Mouse (Mus musculus) right cerebral cortex, postnatal 4 days (tissue): Measurements from ENCODE around the gene St3gal2.
A peak's percentile ranks its signal among the peaks of the same experiment; 100 is the strongest.
"Not testable (repeated sequence)": the region's sequence is repeated elsewhere in the genome, so short reads cannot be mapped to it uniquely, and the experiment has no call there.

Experiments
- DNase-seq: peaks from one replicate; pipeline ENCODE4 v3.0.0-alpha.2; 2022

St3gal2 gene

DNA sequence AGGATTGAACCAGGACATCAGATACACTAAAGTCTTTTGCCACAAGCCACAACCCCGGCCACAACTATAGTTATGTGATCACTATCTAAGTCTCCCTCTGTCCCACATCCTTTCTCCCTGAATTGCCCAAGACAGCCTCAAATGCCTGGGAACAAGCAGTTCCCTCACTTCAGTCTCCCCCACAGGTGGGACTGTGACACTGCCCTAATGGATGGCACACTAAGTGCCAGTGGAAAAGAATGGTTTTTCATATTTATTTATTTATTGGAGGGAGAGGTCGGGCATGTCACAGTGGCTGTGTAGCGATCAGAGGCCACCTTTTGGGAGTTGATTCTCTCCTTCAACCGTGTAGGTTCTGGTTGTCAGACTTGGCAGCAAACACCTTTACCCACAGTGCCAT lies 26.0 kb downstream of the St3gal2 start:
- DNase-seq, result no peak

DNA sequence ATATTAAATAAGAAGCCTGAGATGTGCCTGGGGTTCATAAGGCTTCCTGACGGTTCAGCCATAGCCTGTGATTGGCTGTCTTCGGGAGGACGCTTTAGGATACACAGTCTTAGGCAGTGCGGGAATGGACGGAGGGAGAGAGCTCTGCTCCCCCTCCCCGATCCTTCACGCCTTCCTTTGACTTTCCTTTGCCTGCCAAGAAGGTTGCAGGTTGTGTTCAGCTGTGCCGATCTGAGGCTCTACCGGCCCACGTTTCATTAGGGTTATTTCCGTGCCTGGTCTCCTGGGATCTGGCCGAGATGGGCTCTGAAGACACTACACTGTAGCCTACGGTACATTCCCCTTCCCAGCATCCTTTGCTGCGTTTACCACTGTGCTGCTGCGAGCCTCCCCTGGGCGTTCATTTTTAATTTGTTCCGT lies 30.4 kb downstream of the St3gal2 start:
- DNase-seq, result no peak

DNA sequence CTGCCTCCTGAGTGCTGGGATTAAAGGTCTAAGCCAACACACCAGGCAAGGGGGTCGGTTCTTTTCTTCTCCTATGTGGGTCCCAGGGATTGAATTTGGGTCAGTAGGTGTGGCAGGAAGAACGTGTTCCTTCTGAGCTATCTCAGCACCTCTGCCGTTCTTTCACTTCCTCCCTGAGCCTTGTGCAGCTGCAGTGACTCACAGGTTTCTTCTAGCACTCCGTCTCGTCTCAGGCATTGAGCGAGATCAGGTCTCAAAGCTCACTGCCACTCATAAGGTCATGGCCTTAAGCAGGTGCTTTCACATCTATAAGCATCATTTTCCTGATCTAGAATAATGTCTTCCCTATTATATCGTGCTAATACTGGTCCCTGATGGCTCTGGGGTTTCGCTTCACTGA lies 35.1 kb downstream of the St3gal2 start:
- DNase-seq, result no peak

DNA sequence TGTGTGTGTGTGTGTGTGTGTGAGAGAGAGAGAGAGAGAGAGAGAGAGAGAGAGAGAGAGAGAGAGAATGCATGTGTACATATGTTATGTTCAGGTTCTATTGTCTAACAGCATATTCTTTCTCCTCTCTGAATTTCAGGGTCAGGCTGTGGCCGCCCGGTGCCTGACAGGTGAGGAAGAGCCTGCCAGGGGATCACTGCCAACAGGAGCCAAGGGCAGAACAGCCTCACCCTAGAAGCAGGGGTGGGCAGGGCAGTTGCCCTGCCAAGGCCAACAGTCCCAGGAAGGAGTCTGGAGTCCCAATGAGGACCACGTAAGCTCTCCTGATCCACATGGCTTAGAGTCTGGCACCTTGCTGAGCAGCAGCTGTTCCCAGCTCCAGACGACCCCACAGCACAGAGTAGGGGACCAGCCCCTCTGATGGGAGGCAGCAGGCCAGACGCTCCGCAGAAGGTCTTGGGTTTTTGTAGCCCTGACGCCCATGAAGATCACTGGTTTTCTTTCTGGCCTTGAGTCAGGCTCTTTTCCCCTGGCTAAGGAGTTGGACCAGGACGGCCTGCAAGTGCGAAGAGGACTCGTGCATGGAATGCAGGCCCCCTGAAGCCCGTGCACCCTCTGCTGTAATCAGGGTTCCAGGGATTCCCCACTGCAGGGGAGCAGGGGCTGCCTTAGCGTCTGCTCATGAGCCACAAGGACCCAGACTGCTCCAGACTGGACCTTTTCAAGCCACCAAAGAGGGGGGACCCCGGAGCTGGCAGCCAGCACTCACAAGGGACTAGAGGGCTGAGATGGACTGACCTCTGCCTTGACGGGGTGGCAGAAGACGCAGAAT lies 37.1 kb downstream of the St3gal2 start:
- DNase-seq, result no peak

DNA sequence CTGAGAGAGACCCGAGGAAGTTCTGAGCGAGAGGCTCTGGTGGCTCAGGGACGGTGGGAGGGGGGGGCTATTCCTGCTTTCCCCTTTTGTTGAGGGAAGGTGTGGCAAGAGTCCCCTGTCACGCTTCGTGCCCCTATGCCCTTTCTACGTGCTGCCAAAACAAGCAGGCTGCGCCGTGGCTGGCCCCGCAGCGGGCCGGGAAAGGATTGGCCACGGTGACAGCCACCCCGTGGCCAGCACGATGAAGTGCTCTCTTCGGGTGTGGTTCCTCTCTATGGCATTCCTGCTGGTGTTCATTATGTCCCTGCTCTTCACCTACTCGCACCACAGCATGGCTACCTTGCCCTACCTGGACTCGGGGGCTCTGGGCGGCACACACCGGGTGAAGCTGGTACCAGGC lies 37.7 kb downstream of the St3gal2 start:
- DNase-seq, result no peak

DNA sequence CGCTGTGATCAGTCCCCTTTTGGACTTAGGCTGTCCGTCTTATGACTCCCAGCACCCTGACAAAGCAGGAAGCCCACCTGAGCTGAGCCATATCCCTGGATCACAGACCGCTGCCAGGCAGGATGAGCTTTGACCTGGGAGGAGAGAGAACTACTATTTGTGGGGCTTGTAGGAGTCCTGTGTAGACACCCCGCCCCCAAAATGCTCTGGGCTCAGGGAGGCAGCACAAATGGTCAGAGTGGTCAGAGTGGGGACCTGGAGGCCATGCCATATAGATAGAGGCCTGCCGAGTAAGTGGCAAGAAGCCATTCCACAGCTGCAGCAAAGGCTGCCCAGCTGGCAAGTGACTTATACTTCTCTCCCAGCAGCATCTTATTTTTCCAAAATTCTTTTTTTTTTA lies 38.4 kb downstream of the St3gal2 start:
- DNase-seq, result no peak

DNA sequence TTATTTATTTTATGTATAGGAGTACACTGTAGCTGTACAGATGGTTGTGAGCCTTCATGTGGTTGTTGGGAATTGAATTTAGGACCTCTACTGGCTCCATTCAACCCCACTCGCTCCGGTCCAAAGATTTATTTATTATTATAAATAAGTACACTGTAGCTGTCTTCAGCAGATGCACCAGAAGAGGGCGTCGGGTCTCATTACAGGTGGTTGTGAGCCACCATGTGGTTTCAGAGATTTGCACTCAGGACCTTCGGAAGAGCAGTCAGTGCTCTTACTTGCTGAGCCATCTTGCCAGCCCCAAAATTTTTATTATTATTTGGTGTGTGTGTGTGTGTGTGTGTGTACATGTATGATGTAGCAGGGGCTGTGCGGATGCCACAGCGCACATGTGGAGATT lies 38.8 kb downstream of the St3gal2 start:
- not testable (repeated sequence) for DNase-seq

DNA sequence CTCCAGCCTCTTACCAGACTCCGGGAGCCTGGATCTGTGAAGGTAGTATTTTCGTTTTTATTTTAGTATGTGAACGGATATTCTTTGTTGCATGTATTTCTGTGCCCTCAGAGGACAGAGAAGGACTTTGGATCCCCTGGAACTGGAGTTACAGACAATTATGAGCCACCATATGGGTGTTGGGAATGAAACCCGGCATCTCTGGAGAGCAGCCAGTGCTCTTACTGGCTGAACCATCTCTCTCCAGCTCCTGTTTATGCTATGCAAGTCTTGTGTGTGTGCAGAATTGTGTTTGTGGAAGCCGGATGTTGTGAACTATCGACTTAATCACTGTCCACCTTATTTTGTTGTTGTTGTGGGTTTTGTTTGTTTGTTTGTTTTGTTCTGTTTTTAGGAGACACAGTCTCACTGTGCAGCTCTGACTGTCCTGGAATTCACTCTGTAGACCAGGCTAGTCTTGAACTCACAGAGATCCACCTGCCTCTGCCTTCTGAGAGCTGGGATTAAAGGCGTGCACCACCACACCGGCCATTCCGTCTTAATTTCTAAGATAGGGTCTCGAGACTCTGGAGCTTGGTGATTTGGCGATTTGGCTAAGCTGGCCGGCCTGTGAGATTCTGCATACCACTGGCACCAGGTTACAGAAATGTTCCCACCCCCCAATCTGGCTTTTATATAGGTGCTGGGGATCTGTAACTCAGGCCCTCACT lies 39.5 kb downstream of the St3gal2 start:
- no peak for DNase-seq

DNA sequence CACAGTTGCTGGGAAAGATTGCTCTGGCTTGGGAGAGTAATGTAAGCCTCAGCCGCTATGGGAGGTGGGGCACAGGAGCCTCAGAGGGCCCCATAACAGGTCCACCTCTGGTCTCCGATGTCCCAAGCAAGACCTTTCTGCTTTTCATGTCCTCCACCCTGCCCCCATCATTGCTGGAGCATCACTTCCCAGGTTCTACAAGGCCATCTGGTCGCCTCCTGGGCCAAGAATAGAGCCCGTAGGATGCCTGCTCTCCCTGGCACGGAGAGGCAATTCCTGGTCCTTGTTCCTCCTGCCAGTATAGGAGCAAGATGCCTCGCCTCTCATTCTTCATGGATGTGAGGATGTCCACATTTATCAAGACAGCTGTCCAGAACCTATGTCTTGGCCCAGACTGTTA lies 40.2 kb downstream of the St3gal2 start:
- DNase-seq, result no peak

DNA sequence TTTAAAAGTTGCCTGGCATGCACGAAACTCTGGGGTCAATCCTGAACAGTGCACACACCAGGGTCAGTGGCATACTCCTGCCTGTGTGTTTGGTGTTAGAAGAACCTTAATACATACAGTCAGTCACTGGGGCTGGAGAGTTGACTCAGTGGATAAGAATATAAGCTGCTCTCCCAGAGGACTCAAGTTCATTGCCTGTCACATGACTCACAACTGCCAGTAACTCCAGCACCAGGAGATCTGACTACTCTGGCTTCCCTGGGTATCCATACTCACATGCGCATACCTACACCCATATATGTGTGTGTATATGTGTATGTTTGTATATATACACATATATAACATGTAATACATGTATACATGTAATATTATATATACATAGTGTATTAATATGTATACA lies 43.3 kb downstream of the St3gal2 start:
- DNase-seq, result no peak

DNA sequence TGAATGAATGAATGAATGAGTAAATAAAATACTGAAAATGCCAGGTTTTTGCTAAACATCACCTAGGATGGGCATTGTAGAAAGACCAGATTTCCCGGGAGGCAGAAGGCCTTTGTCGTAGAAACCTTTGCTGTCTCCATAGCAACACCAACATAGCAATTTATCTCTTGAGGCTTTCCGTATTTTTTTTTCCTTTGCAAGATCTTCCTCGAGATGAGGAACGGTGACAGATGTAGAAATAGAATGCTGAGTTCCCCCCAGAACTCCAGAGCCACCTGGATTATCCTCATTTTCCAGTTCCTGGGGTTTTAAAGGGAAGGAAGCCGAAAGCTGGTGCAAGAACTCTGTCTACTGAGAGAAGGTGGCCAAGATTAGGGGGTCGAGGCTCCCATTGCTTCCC lies 44.9 kb downstream of the St3gal2 start:
- no peak for DNase-seq

DNA sequence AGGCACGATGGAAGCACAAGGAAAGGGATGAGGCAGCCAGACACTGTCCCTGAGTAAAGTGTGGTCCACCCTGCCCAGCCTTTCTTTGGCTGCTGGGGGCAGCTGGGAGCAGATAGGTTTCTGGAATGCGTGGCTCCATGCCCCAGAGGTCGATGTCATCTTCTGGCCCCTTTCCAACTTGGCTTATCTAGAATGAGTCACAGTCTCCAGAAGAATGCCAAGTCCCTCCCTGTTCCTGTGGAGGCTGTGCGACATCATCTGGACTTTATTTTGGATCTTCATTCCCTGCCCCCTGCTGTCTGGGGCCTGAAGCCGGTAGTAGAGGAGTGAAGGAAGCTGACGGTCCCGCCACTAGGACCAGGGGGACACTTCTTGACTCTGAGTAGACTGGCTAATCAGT lies 45.9 kb downstream of the St3gal2 start:
- DNase-seq, result no peak

DNA sequence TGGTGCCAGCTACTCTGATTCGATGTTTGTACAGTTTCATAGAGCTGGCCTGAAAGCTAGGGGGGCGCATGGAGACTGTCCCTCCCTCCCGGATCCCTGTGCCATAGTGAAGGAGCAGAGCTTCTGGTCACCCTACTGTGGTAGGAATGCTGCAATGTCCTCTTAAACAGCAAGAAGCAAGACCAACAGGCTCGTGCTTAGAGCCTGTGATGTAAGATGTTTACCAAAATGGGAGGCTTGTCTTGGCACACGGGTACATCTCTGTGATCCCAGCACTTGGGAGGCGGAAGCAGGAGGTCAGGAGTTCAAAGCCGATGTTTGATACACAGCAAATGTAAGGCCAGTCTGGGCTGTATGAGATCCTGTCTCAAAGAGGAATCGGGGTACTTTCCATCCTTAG lies 46.9 kb downstream of the St3gal2 start:
- no peak for DNase-seq

DNA sequence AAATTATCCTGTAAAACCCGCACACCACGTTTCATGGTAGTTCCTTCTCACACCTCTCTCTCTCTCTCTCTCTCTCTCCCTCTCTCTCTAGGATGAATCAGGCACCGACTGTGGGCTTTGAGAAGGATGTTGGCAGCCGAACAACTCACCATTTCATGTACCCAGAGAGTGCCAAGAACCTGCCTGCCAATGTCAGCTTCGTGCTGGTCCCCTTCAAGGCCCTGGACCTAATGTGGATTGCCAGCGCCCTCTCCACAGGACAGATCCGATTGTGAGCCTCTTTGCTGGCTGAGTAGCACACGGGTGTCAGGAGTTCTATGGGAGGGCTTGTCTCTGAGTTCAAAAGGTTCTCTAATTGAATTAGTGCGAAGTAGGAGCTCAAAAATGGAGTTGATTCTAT lies 47.6 kb downstream of the St3gal2 start:
- no peak for DNase-seq

DNA sequence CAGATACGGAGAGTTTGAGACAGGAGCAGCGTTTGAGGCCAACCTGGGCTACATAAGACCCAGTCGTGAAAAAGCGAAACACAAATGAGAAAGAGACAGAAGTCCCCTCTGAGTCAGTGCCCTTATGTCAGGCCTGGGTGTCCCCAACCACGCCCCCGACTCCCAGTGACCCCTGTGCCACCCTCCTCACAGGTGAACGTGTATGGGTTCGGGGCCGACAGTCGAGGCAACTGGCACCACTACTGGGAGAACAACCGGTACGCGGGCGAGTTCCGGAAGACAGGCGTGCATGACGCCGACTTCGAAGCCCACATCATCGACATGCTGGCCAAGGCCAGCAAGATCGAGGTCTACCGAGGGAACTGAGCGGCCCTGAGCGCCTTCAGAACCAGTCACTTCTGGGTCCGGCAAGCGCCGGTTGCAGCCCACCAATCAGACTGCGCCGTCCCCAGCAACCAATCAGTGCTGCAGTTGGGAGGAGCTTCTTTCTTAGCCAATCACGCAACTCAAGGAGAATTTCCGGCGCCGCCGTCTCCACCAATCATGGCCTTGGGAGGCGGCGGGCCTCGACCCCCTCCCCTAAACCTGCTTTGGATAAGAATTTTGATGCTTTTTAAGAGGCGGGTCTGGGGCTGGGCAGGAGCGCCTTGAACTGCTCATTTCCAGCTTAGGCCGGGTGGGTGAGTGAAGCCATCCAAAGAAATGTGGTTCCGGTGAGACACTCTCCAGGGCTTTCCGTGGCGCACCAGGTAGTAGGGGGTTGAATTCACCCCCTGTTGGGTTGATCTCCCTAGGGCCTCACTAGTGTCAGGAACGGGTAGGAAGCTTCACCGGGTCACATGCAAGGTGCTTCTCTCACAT lies 50.4 kb downstream of the St3gal2 start:
- DNase-seq, result peak; percentile 90

DNA sequence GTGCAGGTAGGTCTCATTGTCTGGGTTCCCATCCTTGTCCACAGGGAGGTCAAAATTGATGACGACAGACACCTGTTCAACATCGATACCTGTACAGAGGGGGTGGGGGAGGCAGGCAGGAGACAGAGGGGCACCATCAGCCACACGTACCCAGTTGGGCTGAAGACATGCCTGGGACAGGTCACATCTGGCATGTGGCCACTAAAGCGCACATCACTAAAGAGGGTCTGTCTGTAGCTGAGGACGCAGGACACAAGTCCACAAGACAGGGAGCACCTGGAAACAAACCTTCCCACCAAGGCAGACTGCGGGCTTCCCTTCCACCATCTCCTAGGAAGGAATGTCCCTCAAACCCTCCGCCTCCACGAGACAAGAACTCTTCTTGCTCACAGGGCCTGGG lies 56.8 kb downstream of the St3gal2 start:
- DNase-seq, result not testable (repeated sequence)

DNA sequence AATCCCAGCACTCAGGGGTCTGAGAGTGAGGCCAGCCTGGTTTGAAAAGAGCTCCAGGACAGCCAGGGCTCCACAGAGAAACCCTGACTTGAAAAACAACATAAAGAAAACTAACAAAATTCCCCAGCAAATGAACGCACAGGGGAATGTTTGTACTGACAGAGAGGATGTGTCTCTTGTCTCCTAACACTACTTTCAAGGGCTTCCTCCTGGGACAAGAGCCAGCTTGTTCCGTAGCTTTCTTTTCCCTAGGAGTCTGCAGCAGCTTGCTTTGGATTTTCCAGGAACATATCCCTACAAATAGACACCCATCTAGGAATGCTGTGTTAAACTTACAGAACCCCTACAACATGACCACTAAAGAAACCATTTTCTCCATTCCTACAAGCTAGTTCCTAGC lies 58.3 kb downstream of the St3gal2 start:
- not testable (repeated sequence) for DNase-seq

DNA sequence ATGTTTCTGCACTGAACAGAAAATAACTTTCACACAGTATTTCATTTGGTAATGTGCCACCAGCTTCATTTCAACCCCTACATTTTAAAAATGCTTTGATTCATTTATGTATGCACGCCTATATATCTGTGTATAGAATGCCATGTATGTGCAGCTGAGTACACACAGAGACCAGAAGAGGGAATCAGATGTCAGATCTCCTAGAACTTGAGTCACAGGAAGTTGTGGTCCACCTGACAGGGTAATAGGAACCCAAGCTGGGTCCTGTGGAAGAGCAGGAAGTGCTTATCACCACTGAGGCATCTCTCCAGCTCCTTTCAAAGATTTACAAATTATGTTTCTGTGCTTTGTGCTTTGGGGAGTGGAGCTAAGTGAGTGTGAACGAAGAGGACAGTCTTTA lies 61.6 kb downstream of the St3gal2 start:
- no peak for DNase-seq

DNA sequence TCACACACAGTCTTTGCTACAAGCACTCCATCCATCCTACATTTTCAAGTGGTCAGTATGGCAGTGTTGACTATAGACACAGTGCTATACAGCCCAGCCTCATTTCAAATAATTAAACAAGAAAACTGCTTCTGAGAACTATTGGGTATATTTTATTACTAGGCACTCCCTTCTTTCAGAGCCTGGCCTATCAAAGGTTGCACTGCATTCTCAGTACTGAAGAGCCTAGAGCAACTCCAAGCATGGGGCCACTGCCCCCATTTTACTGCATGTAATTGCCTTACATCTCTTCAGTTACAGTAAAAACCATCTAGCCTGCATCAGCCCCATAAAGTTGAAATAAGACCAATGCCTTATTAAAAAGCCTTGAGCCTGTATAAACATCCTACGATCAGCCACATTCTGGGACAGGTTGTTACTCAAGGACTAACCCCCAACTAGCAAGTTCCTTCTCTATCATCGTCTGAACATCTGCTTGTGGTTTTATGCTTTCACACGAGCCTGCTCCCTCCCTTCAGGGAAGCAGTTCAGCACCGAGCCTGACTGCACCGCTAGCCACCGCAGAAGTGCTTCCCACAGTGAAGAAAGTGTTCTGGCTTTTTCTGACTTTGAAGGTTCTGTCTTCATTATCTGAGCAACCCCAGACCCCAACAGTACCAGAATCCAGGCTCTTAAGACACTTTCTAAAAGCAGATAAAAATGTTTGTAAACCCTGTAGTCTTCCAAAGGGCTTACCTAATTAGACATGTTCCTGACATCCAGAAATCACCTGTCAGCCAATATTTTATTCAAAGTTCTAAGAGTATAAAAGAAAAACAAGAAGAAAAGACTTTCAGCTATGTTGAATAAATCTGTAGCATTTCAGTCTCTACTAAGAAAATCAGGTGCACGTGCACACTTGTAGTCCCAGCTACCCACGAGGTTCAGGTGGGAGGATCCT lies 68.4 kb downstream of the St3gal2 start:
- no peak for DNase-seq

DNA sequence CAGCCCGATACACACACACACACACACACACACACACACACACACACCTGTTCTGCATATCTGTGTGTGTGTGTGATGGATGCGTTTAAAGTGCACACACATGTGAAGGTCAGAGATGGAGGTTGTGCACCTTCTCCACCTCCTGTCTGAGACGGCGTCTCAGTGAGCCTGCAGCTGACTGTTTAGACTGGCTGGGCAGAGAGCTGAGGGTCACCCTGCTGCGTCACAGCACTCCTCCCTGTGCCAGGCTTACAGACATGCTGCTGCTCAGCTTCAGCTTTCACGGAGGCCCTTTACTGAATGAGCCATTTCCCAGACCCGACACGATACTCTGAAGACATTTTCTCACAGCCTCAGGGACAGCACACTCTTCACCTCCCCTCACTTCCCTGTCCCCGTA lies 70.3 kb downstream of the St3gal2 start:
- no peak for DNase-seq

DNA sequence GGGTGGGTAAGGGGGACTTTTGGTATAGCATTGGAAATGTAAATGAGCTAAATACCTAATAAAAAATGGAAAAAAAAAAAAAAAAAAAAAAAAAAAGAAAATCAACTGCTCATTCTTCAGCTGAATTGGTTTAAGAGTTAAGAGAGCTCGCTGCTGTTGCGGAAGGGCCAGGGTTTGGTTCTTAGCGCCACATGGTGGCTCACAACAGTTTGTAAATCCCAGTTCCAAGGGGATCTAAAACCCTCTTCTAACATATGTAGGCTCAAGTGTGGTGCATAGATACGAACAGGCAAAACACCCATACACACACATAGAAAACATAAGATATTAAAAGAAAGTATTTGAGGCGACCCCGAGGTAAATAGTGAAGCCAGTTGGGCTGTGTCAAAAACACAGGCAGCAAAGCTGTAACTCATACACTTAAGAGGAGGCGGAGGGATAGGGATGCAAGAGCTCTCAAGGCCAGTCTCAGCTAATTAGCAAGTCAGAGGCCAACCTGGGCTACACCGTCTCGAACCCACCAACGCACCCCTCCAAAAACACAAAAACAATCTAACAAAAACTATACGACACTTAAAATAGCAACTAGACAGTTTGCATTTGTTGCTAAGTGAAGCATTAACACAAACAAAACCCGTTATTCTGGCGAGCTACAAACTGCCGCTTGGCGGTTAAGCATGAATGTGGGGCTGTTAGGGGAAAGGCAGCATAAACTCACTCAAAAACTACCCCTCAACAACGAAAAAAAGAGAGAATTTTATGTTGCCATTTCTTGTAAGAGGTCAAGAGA lies 77.1 kb downstream of the St3gal2 start:
- no peak for DNase-seq
